Mouse (Mus musculus) intestine, postnatal 0 days (tissue): ENCODE measurements around the gene Fut4. TPM values are rescaled to one million over a fixed set of nuclear protein-coding genes. Genes with fewer than 3 reads are reported as not detected.

ENCODE experiments used
- ATAC-seq: fragments of 200-750 bp; cut with Nextera tagmentation; 2 replicates; pipeline ENCODE4 v1.8.0; 2017; ENCODE audit warnings: mild to moderate bottlenecking, moderate TSS enrichment, moderate library complexity
- H3K27ac ChIP-seq: fragments of 300-500 bp; sonication (generic); 2 replicates; pipeline ENCODE4 v1.5.1; 2014; ENCODE audit warnings: mild to moderate bottlenecking, low read depth, low read length, moderate library complexity
- H3K27me3 ChIP-seq: fragments of 300-500 bp; sonication (generic); replicated peaks from 2 replicates; pipeline ENCODE4 v1.6.1; 2014; ENCODE audit warnings: low read length, mixed read lengths; ENCODE audit not compliant: control insufficient read depth, insufficient read depth
- H3K36me3 ChIP-seq: fragments of 300-500 bp; sonication (generic); 2 replicates; pipeline ENCODE4 v1.6.1; 2014; ENCODE audit warnings: mild to moderate bottlenecking, moderate library complexity; ENCODE audit not compliant: control insufficient read depth, insufficient read depth
- H3K4me1 ChIP-seq: fragments of 300-500 bp; sonication (generic); replicated peaks from 2 replicates; pipeline ENCODE4 v1.6.1; 2014; ENCODE audit warnings: antibody characterized with exemption, low read length, mixed read lengths; ENCODE audit not compliant: control insufficient read depth, insufficient read depth
- H3K4me2 ChIP-seq: fragments of 300-500 bp; sonication (generic); replicated peaks from 2 replicates; pipeline ENCODE4 v1.6.1; 2014; ENCODE audit warnings: low read depth, mild to moderate bottlenecking, moderate library complexity
- H3K4me3 ChIP-seq: fragments of 300-500 bp; sonication (generic); 2 replicates; pipeline ENCODE4 v1.5.1; 2014; ENCODE audit warnings: low read depth, low read length
- H3K9ac ChIP-seq: fragments of 300-500 bp; sonication (generic); 2 replicates; pipeline ENCODE4 v1.6.1; 2014; ENCODE audit warnings: mild to moderate bottlenecking, low read depth, low read length
- H3K9me3 ChIP-seq: fragments of 300-500 bp; sonication (generic); 2 replicates; pipeline ENCODE4 v1.6.1; 2016; ENCODE audit warnings: mixed run types; ENCODE audit not compliant: control insufficient read depth
- CTCF ChIP-seq: sonication (generic); IDR thresholded peaks from 2 replicates; pipeline ENCODE4 v1.5.1; 2016; ENCODE audit warnings: low read depth, mild to moderate bottlenecking, control low read depth, antibody characterized with exemption, moderate library complexity
- WGBS: fragments of 180-500 bp; shearing (Covaris S2); extraction: QIAGEN DNeasy Blood & Tissue Kit; methylation state at CpG from one replicate; pipeline ENCODE4 v1.1.7; 2014; 5-methylcytosine and 5-hydroxymethylcytosine counted together
- polyA plus RNA-seq: library from polyadenylated mRNA; unstranded; fragments of >200 nt; fragmentation: Nextera tagmentation; extraction: Ambion mirVana; gene quantifications from 2 replicates; pipeline ENCODE4 v1.2.1, GENCODE M21; 2015

Fut4 gene
- polyA plus RNA-seq, 1 experiment from 2014 or later = 2.6 TPM

DNA sequence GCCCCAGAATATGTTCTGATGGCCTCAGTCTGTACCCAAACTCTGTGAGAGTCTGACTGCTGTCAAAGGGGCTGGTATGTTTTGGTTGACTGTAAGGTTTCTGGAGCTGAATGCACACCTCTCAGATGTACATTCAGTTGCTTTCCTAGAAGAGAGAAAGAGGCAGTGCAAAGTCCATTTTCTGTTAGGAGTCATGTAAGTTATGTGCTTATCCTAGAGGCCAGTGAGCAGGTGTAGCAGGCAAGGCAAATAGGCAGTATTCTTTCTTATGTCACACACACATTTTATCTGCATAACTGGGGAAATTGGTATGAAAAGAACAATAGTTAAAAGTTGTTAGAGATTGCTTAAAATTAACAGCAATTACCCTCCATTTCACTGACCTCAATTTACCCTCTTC lies 1.8 kb upstream of the Fut4 start:
- no peak overlapping the region for H3K4me3 ChIP-seq
- H3K27me3 ChIP-seq = no peaks in the 10 kb centered on the region
- TF ChIP-seq CTCF = peak; percentile 16; the same call in 1 of the 2 replicates
- H3K27ac ChIP-seq = no peak overlapping the region
- H3K9ac ChIP-seq = no peak overlapping the region
- ATAC-seq = peak; percentile 71
- 0 out of 2 replicates have a peak, but pooled peaks cover 6% of the 10 kb centered on the region for H3K4me1 ChIP-seq
- no peak overlapping the region for H3K4me2 ChIP-seq
- no peaks in the 10 kb centered on the region for H3K9me3 ChIP-seq
- H3K36me3 ChIP-seq = no peaks in the 10 kb centered on the region

DNA sequence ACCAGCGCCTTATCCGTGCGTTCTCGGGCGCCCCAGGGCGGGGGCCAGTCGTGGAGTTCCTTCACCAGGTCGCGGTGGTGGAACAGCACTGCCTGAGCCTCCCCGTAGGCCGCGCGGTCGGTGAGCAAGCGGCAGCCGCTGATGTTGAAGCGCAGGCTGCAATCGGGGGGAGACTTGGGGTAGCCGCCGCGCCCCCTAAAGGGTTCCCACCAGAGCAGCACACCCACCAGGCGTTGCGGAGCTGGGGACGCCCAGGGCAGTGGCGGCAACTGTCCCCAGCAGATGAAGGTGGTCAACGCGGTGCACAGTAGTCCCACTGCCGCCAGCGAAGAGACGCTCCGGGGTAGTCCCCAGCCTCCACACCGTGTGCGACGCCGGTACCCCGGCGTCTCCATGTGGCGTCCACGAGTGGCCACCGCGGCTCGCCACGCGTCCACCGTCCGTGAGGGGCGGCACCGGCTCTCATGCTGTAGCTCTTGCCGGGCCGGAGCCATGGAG lies 641 bp downstream of the Fut4 start:
- no peak for TF ChIP-seq CTCF
- Histone ChIP-seq H3K27me3 (no peaks in the 10 kb centered on the region), H3K9me3 (no peaks in the 10 kb centered on the region), H3K36me3 (no peaks in the 10 kb centered on the region), H3K9ac (peak overlapping the region; percentile 71), H3K27ac (peak overlapping the region; percentile 50), H3K4me1 (0 out of 2 replicates have a peak, but pooled peaks cover 6% of the 10 kb centered on the region), H3K4me3 (peak overlapping the region; percentile 52), H3K4me2 (peak overlapping the region; percentile 97)
- ATAC-seq = peak; percentile 53
- under 1% methylated on average over 50 of the region's 50 CpGs for WGBS

GRCm38 (mm10) chr9:14750901-14751502 lies 1.2 kb downstream of the Fut4 start:
- H3K27ac ChIP-seq = no peak overlapping the region
- H3K4me2 ChIP-seq = peak overlapping the region; percentile 97
- no peaks in the 10 kb centered on the region for H3K9me3 ChIP-seq
- no peaks in the 10 kb centered on the region for H3K36me3 ChIP-seq
- H3K9ac ChIP-seq = peak overlapping the region; percentile 71
- peak overlapping the region; percentile 52 for H3K4me3 ChIP-seq
- TF ChIP-seq CTCF = no peak
- no peaks in the 10 kb centered on the region for H3K27me3 ChIP-seq
- ATAC-seq = no peak
- 67% methylated on average over 41 of the region's 42 CpGs for WGBS
- H3K4me1 ChIP-seq = 0 out of 2 replicates have a peak, but pooled peaks cover 6% of the 10 kb centered on the region

- H3K4me1 ChIP-seq = 0 out of 2 replicates have a peak, but pooled peaks cover 3% of the 10 kb centered on the region
- H3K9ac ChIP-seq = no peak within 1 kb of the TSS
- no peak for TF ChIP-seq CTCF
- no peak within 1 kb of the TSS for H3K4me2 ChIP-seq
- no peak for ATAC-seq
- no peak within 1 kb of the TSS for H3K27ac ChIP-seq
- WGBS = 87% methylated on average over 19 of the region's 19 CpGs
- no peaks in the 10 kb centered on the region for H3K27me3 ChIP-seq
- no peak within 1 kb of the TSS for H3K4me3 ChIP-seq
- no peaks in the 10 kb centered on the region for H3K36me3 ChIP-seq
- no peaks in the 10 kb centered on the region for H3K9me3 ChIP-seq
Measured at GRCm38 (mm10) chr9:14740151-14740924, 11.9 kb downstream of the Fut4 start, which contains the start of gene Piwil4. TSS of gene Piwil4 (minus strand) at chr9:14740733.

DNA sequence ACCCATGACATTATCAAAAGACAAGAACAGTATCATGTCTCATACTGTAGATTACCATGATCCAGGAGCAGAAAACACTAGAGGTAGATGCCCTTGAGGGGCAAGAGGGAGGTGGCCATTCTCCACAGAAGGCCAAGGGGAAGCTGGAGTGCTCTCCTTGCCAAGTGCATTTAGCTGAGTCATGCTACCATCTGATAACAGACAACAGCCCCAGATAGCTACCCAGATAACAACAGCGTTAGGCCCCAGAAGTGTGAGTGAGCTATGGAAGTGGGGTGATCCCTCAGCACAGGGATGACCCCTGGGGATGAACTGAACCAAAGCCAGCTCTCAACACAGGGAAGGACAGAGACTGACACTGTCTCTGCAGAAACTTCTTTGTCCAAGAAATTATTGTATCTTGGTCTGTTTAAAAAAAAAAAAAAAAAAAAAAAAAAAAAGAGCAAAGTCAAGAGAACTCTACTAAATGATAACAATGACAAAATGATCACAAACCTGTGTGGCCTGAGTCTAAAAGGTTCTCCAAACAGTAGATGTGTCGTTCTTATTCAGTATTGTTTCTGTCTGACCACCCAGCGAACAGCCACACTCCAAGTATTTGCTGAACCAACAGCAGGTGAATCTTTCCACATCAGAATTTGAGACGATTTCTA lies 12.6 kb downstream of the Fut4 start:
- Histone ChIP-seq H3K36me3 (no peaks in the 10 kb centered on the region), H3K27ac (no peak overlapping the region), H3K27me3 (no peaks in the 10 kb centered on the region), H3K4me2 (no peak overlapping the region), H3K9ac (no peak overlapping the region), H3K4me1 (0 out of 2 replicates have a peak, but pooled peaks cover 3% of the 10 kb centered on the region), H3K9me3 (no peaks in the 10 kb centered on the region), H3K4me3 (no peak overlapping the region)
- no peak for ATAC-seq
- TF ChIP-seq CTCF = no peak
- 64% methylated on average over 4 of the region's 4 CpGs for WGBS
